Mouse (Mus musculus) ES-E14 (cell line): ENCODE data around the gene Olfr1309. TPM values are rescaled to one million over a fixed set of nuclear protein-coding genes. Genes with fewer than 3 reads are reported as not detected.
"Not testable (repeated sequence)": the region's sequence is repeated elsewhere in the genome, so short reads cannot be mapped to it uniquely, and the experiment has no call there.

Experiments used
- DNase-seq: peaks from one replicate; pipeline ENCODE4 v3.0.0-alpha.2; 2013; ENCODE audit warnings: low read depth, low spot score
- H3K27ac ChIP-seq: 2 replicates; pipeline ENCODE4 v1.5.1; 2012; ENCODE audit warnings: low read depth, mild to moderate bottlenecking, low read length, moderate library complexity, mixed read lengths; ENCODE audit not compliant: poor library complexity, insufficient read depth, severe bottlenecking
- H3K36me3 ChIP-seq: 2 replicates; pipeline ENCODE4 v1.6.1; 2012; ENCODE audit warnings: mild to moderate bottlenecking, low read length, moderate library complexity, mixed read lengths; ENCODE audit not compliant: control insufficient read depth, poor library complexity, insufficient read depth, severe bottlenecking
- H3K4me1 ChIP-seq, 2 experiments: fragments of 150-350 bp in 1 of 2; sonication (generic) in 1 of 2; 2 replicates each; pipeline ENCODE4 v1.6.1; 2012; ENCODE audit warnings: low read length in 2 of 2, mild to moderate bottlenecking in 1 of 2, mixed read lengths in 1 of 2; ENCODE audit not compliant: control insufficient read depth in 2 of 2, insufficient read depth in 2 of 2, poor library complexity in 1 of 2
- H3K4me3 ChIP-seq, 2 experiments: fragments of 150-350 bp in 1 of 2; sonication (generic) in 1 of 2; 2 replicates each; pipeline ENCODE4 v1.5.1; 2012; ENCODE audit warnings: low read length in 2 of 2, low read depth in 1 of 2, mild to moderate bottlenecking in 1 of 2, mixed read lengths in 1 of 2; ENCODE audit not compliant: insufficient read depth in 1 of 2, poor library complexity in 1 of 2, severe bottlenecking in 1 of 2
- H3K9ac ChIP-seq: 2 replicates; pipeline ENCODE4 v1.6.1; 2012; ENCODE audit warnings: low read depth, mild to moderate bottlenecking, low read length, mixed read lengths; ENCODE audit not compliant: poor library complexity, insufficient read depth, severe bottlenecking
- H3K9me3 ChIP-seq: fragments of 150-350 bp; sonication (generic); 2 replicates; pipeline ENCODE4 v1.6.1; 2012; ENCODE audit warnings: low read depth, mild to moderate bottlenecking, low read length; ENCODE audit not compliant: control insufficient read depth, insufficient read depth
- CHD2 ChIP-seq: IDR thresholded peaks from 2 replicates; pipeline ENCODE4 v1.6.1; 2014; ENCODE audit warnings: mild to moderate bottlenecking, low read depth, low read length, inconsistent platforms
- HCFC1 ChIP-seq: IDR thresholded peaks from 2 replicates; pipeline ENCODE4 v1.6.1; 2012; ENCODE audit warnings: low read length, inconsistent platforms, borderline replicate concordance; ENCODE audit not compliant: insufficient read depth
- MAFK ChIP-seq: IDR thresholded peaks from 2 replicates; pipeline ENCODE4 v1.6.1; 2014; ENCODE audit warnings: mild to moderate bottlenecking, low read depth, low read length, inconsistent platforms; ENCODE audit not compliant: insufficient read depth
- ZC3H11A ChIP-seq: IDR thresholded peaks from 2 replicates; pipeline ENCODE4 v1.6.1; 2012; ENCODE audit warnings: low read depth, mild to moderate bottlenecking, inconsistent platforms, low read length, borderline replicate concordance
- ZNF384 ChIP-seq: IDR thresholded peaks from 2 replicates; pipeline ENCODE4 v1.6.1; 2012; ENCODE audit warnings: low read depth, low read length, inconsistent platforms
- in situ Hi-C, 2 experiments: fragments of 600-800 bp; cut with MboI; formaldehyde crosslinking; loops; one replicate each; pipeline ENCODE4 v1.15.1; 2025; ENCODE audit warnings: low sequenced_read_pairs in 2 of 2, inconsistent platforms in 1 of 2; ENCODE audit not compliant: unreplicated experiment in 2 of 2
- total RNA-seq: library from RNA; depleted of rRNA; stranded (reverse); fragments of 300-350 nt; gene quantifications from 2 replicates; pipeline ENCODE4 v1.2.3, GENCODE M21; 2012; rRNA removed

The Olfr1309 gene
- total RNA-seq, result not detected in 2 replicates

GRCm38 (mm10) chr2:111990181-111990580, at the start of gene Olfr1309:
Olfr1309 (minus strand) TSS chr2:111990281.
- H3K36me3 ChIP-seq, result no peaks in the 10 kb centered on the region
- no peak within 1 kb of the TSS for H3K9ac ChIP-seq
- TF ChIP-seq HCFC1 (no peak), MAFK (no peak), CHD2 (no peak)
- no peak within 1 kb of the TSS for H3K27ac ChIP-seq
- no peak for DNase-seq
- no peaks in the 10 kb centered on the region for H3K9me3 ChIP-seq
- no peaks in the 10 kb centered on the region for H3K4me1 ChIP-seq
- in situ Hi-C loops, result no loop called here
- no peak within 1 kb of the TSS for H3K4me3 ChIP-seq

GRCm38 (mm10) chr2:112026971-112027370, 36.9 kb upstream of the Olfr1309 start:
- H3K27ac ChIP-seq, H3K4me3 ChIP-seq, H3K9ac ChIP-seq, DNase-seq, H3K4me1 ChIP-seq, in situ Hi-C loops, H3K9me3 ChIP-seq, H3K36me3 ChIP-seq: not testable (repeated sequence)

GRCm38 (mm10) chr2:112024312-112024711, 34.2 kb upstream of the Olfr1309 start, which contains the start of gene Olfr1311:
Olfr1311 (minus strand) TSS chr2:112024412.
- no peak for DNase-seq
- H3K4me1 ChIP-seq, result no peaks in the 10 kb centered on the region
- no peak for TF ChIP-seq ZC3H11A
- TF ChIP-seq ZNF384, result no peak
- H3K4me3 ChIP-seq, result no peak within 1 kb of the TSS
- no peaks in the 10 kb centered on the region for H3K36me3 ChIP-seq
- no peak within 1 kb of the TSS for H3K9ac ChIP-seq
- in situ Hi-C loops, result no loop called here
- H3K27ac ChIP-seq, result no peak within 1 kb of the TSS
- H3K9me3 ChIP-seq, result no peaks in the 10 kb centered on the region

- no peak overlapping the region for H3K9ac ChIP-seq
- no peak for DNase-seq
- H3K4me1 ChIP-seq, result no peaks in the 10 kb centered on the region
- in situ Hi-C loops, result no loop called here
- TF ChIP-seq ZNF384 (no peak), ZC3H11A (no peak), MAFK (no peak), HCFC1 (no peak), CHD2 (no peak)
- no peaks in the 10 kb centered on the region for H3K36me3 ChIP-seq
- no peak overlapping the region for H3K27ac ChIP-seq
- H3K9me3 ChIP-seq, result no peaks in the 10 kb centered on the region
- no peak overlapping the region for H3K4me3 ChIP-seq
Measured at GRCm38 (mm10) chr2:112014900-112015299, 24.8 kb upstream of the Olfr1309 start.

- Histone ChIP-seq H3K36me3 (no peaks in the 10 kb centered on the region), H3K27ac (no peak within 1 kb of the TSS), H3K4me1 (no peaks in the 10 kb centered on the region), H3K4me3 (no peak within 1 kb of the TSS), H3K9ac (no peak within 1 kb of the TSS), H3K9me3 (no peaks in the 10 kb centered on the region)
- TF ChIP-seq ZNF384 (no peak), ZC3H11A (no peak), MAFK (no peak), HCFC1 (no peak), CHD2 (no peak)
- no peak for DNase-seq
- in situ Hi-C loops, result no loop called here
Measured at GRCm38 (mm10) chr2:112012608-112013007, 22.5 kb upstream of the Olfr1309 start, which contains the start of gene Olfr1310. Olfr1310 (minus strand) TSS chr2:112012708.
